Comparison of ENCODE assay signal across 17 mouse cellular contexts in genomic region chr5:146281884-146282579, GRCm38 (mm10).
"Had no signal": no experiment of that assay in that cellular context is flagged by ENCODE, and none has a peak within 500 bp of the region (broad histone marks: within the 10 kb centered on the region; RNA-seq: fewer than 3 reads in every experiment).

No protein-coding gene starts in this region.

- ATAC-seq: liver, postnatal 0 days; lung, postnatal 0 days; midbrain, embryonic 13.5 days; midbrain, embryonic 15.5 days had no signal

- DNase-seq: liver, postnatal 0 days; lung, adult 2 months; lung, postnatal 14 days; lung, postnatal 36 days; right cerebral cortex, postnatal 14 days; thymus, adult 2 months; thymus, postnatal 25 days; thymus, postnatal 4 days had no signal

- H3K27me3 ChIP-seq: lung, embryonic 15.5 days; megakaryocyte, embryonic 14.5 days; midbrain, embryonic 13.5 days; midbrain, embryonic 15.5 days; stomach, embryonic 15.5 days had no signal

- H3K9ac ChIP-seq: liver, postnatal 0 days; lung, embryonic 15.5 days; midbrain, embryonic 13.5 days; midbrain, embryonic 15.5 days; stomach, embryonic 15.5 days had no signal

- H3K9me3 ChIP-seq: lung, embryonic 15.5 days; megakaryocyte, embryonic 14.5 days; midbrain, embryonic 13.5 days; midbrain, embryonic 15.5 days; stomach, embryonic 15.5 days had no signal

- H3K4me3 ChIP-seq: lung, embryonic 15.5 days; midbrain, embryonic 13.5 days; midbrain, embryonic 15.5 days; stomach, embryonic 15.5 days had no signal

- H3K4me1 ChIP-seq: lung, embryonic 15.5 days; midbrain, embryonic 13.5 days; midbrain, embryonic 15.5 days; stomach, embryonic 15.5 days had no signal

- H3K4me2 ChIP-seq: lung, embryonic 15.5 days; midbrain, embryonic 11.5 days; midbrain, embryonic 13.5 days; midbrain, embryonic 15.5 days; stomach, embryonic 15.5 days had no signal

- H3K27ac ChIP-seq: lung, embryonic 15.5 days; macrophage; midbrain, embryonic 13.5 days; midbrain, embryonic 15.5 days; stomach, embryonic 15.5 days; stomach, postnatal 0 days had no signal
